Mouse (Mus musculus) forebrain, embryonic 10.5 days (tissue): Measurements from ENCODE around the gene Tfdp1. TPM values are rescaled to one million over a fixed set of nuclear protein-coding genes. Genes with fewer than 3 reads are reported as not detected.

Experiments used
- DNase-seq: peaks from one replicate; pipeline ENCODE4 v3.0.0-alpha.2; 2017; ENCODE audit warnings: low spot score; ENCODE audit errors: extremely low spot score
- H3K27ac ChIP-seq: fragments of 300-500 bp; sonication (generic); 2 replicates; pipeline ENCODE4 v1.5.1; 2016; ENCODE audit warnings: mild to moderate bottlenecking
- H3K27me3 ChIP-seq: fragments of 300-500 bp; sonication (generic); 2 replicates; pipeline ENCODE4 v1.6.1; 2016; ENCODE audit warnings: mild to moderate bottlenecking; ENCODE audit not compliant: poor library complexity, severe bottlenecking
- H3K36me3 ChIP-seq: fragments of 300-500 bp; sonication (generic); replicated peaks from 2 replicates; pipeline ENCODE4 v1.6.1; 2016; ENCODE audit warnings: mild to moderate bottlenecking, moderate library complexity
- H3K4me1 ChIP-seq: fragments of 300-500 bp; sonication (generic); 2 replicates; pipeline ENCODE4 v1.6.1; 2016
- H3K4me3 ChIP-seq: fragments of 300-500 bp; sonication (generic); 2 replicates; pipeline ENCODE4 v1.5.1; 2016; ENCODE audit warnings: mild to moderate bottlenecking, moderate library complexity
- H3K9me3 ChIP-seq: fragments of 300-500 bp; sonication (generic); 2 replicates; pipeline ENCODE4 v1.6.1; 2016; ENCODE audit warnings: mild to moderate bottlenecking, moderate library complexity
- WGBS: fragments of 180-500 bp; shearing (Covaris S2); methylation state at CpG from one replicate; pipeline ENCODE4 v1.1.7; 2016; 5-methylcytosine and 5-hydroxymethylcytosine counted together
- polyA plus RNA-seq: library from polyadenylated mRNA; unstranded; fragments of >200 nt; fragmentation: Nextera tagmentation; extraction: Ambion mirVana; gene quantifications from 2 replicates; pipeline ENCODE4 v1.2.1, GENCODE M21; 2016

The Tfdp1 gene
- polyA plus RNA-seq = 208 and 215 TPM in 2 replicates

GRCm38 (mm10) chr8:13338255-13338860 is at the start of gene Tfdp1:
TSS of gene Tfdp1 (plus strand) at chr8:13338751.
- H3K4me3 ChIP-seq = peak within 1 kb of the TSS; percentile 96
- H3K27ac ChIP-seq = peak within 1 kb of the TSS; percentile 97
- H3K36me3 ChIP-seq = peaks cover 32% of the 10 kb centered on the region
- DNase-seq = peak; percentile 84
- peaks cover 27% of the 10 kb centered on the region for H3K4me1 ChIP-seq
- H3K27me3 ChIP-seq = no peaks in the 10 kb centered on the region
- no peaks in the 10 kb centered on the region for H3K9me3 ChIP-seq
- 2% methylated on average over 65 of the region's 72 CpGs for WGBS

DNA sequence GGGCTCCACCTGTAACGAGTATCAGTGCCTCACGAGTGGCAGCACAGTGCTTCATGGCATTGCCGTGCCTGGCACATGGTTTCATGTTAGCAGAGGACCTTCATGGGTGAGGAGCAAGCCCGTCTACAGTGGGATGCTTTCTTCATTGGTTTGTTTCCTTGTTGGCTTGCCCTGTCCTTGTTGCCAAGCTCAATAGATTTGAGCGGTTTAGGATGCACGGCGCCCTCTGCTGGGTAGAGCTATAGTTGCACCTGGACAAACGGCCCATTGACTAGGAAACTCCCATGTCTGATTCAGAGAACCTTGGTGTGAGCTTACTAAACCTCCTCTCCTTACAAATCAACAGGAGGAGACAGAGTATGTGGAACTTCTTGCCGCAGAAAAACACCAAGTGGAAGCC is 46.2 kb upstream of the Tfdp1 start:
- Histone ChIP-seq H3K4me1 (peaks cover 11% of the 10 kb centered on the region), H3K27me3 (no peaks in the 10 kb centered on the region), H3K9me3 (no peaks in the 10 kb centered on the region), H3K27ac (no peak overlapping the region), H3K36me3 (peaks cover 58% of the 10 kb centered on the region), H3K4me3 (no peak overlapping the region)
- WGBS = 29% methylated on average over 9 of the region's 9 CpGs
- DNase-seq = peak; percentile 77

DNA sequence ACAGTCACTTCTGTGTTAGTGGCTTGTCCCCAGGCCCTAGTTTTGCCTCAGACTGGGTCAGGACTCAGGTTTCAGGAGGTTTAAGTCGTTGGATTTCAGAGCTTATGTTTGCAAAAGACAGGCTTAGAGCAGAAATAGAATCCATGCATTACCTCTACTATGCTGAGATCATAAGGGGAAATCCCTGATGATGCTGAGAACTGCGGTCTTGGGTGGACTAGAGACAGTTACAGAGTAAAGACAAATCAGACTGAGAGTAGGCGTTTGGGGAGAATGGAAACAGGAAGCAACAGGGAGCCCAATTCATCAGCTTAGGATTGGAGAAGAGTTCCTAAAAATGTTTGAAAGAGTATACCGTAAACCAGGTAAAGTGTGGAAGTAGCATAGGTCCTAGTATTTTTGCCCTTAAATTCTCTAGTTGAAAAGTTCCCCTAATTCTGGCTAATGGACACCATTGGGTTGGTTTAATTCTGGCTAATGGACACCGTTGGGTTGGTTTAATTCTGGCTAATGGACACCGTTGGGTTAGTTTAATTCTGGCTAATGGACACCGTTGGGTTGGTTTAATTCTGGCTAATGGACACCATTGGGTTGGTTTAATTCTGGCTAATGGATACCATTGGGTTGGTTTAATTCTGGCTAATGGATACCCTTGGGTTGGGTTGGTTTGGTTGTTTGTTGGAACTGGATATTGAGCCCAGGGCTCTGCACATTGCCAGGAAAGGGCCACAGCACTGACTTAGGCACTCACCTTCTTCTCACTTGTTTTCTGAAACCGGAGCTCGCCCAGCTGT is 44.7 kb upstream of the Tfdp1 start:
- no peak for DNase-seq
- peaks cover 71% of the 10 kb centered on the region for H3K36me3 ChIP-seq
- H3K27me3 ChIP-seq = no peaks in the 10 kb centered on the region
- peaks cover 5% of the 10 kb centered on the region for H3K4me1 ChIP-seq
- WGBS = 93% methylated on average over 9 of the region's 9 CpGs
- no peak overlapping the region for H3K27ac ChIP-seq
- no peak overlapping the region for H3K4me3 ChIP-seq
- no peaks in the 10 kb centered on the region for H3K9me3 ChIP-seq

- Histone ChIP-seq H3K9me3 (peaks cover 8% of the 10 kb centered on the region; the same call in 1 of the 2 replicates), H3K27me3 (no peaks in the 10 kb centered on the region), H3K4me3 (no peak overlapping the region), H3K36me3 (peaks cover 84% of the 10 kb centered on the region), H3K4me1 (no peaks in the 10 kb centered on the region), H3K27ac (no peak overlapping the region)
- WGBS = 94% methylated on average over 8 of the region's 8 CpGs
- no peak for DNase-seq
Observed at GRCm38 (mm10) chr8:13299571-13299970, 39.0 kb upstream of the Tfdp1 start.

DNA sequence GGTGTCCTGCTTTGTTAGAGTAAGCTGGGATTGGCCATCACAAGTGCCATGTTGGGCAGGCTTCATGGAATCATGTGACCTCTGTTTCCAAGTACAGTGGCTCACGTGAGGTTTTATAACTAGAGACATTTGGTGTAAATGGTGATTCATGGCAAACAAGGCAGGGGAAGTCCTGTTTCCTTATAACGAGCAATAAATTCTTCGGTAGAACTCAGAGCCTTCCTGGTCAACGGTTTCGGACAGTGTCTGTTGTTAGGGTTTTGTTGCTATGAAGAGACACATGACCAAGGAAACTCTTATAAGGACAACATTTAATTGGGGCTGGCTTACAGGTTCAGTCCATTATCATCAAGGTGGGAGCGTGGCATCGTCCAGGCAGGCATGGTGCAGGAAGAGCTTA is 37.5 kb upstream of the Tfdp1 start:
- Histone ChIP-seq H3K36me3 (peaks cover 83% of the 10 kb centered on the region), H3K27me3 (no peaks in the 10 kb centered on the region), H3K4me3 (no peak overlapping the region), H3K9me3 (peaks cover 8% of the 10 kb centered on the region; the same call in 1 of the 2 replicates), H3K27ac (no peak overlapping the region), H3K4me1 (no peaks in the 10 kb centered on the region)
- WGBS = 95% methylated on average over 7 of the region's 7 CpGs
- DNase-seq = no peak

DNA sequence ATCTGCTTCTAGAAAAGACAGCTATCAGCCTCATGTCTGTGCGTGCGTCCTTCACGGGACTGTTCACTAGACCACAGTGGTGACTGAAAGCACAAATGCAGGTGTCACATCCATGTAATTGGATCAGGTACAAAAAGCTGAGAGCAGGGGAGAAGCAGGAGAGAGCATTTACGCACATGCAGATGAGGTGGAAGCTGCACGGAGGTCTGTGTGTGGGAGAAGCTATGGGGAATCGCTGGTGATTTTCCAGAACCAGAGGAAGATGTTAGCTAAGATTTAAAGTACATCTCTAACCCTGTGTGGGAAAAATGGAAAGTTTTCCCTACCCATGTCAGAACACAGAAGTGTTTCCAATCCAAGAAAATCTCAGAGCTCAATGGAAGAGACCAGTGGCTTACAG is 33.1 kb upstream of the Tfdp1 start:
- Histone ChIP-seq H3K27ac (no peak overlapping the region), H3K36me3 (peaks cover 70% of the 10 kb centered on the region), H3K27me3 (no peaks in the 10 kb centered on the region), H3K4me3 (no peak overlapping the region), H3K9me3 (peaks cover under 1% of the 10 kb centered on the region; the same call in 1 of the 2 replicates), H3K4me1 (no peaks in the 10 kb centered on the region)
- WGBS = 94% methylated on average over 6 of the region's 6 CpGs
- no peak for DNase-seq

- no peaks in the 10 kb centered on the region for H3K27me3 ChIP-seq
- WGBS = 97% methylated on average over 4 of the region's 4 CpGs
- H3K36me3 ChIP-seq = peaks cover 70% of the 10 kb centered on the region
- no peaks in the 10 kb centered on the region for H3K4me1 ChIP-seq
- H3K9me3 ChIP-seq = no peaks in the 10 kb centered on the region
- no peak for DNase-seq
- H3K27ac ChIP-seq = no peak overlapping the region
- H3K4me3 ChIP-seq = no peak overlapping the region
Observed at GRCm38 (mm10) chr8:13305884-13306283, 32.7 kb upstream of the Tfdp1 start.

DNA sequence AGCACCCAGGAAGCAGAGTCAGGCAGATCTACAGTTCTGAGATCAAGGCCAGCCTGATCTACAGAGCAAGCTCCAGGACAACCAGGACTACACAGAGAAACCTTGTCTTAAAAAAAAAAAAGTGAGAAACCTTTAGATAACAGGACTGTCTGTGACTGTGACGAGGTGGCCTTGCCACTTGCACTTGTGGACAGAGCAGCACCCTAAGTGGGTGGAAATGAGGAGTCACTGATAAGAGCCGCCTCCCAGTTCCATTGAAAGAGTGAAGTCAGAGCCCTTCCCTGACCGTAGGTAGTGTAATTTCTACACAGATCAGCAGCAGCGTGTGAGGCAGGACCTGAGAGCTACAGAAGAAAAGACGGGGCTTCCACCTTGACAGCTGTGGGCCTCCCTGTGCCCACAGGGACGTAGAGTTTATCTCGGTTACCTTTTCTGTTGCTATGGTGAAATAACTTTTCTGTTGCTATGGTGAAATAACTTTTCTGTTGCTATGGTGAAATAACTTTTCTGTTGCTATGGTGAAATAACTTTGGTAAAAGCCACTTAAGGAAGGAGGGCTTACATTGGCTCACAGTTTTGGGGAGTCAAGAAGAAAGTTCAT is 32.1 kb upstream of the Tfdp1 start:
- H3K4me3 ChIP-seq = no peak overlapping the region
- no peaks in the 10 kb centered on the region for H3K27me3 ChIP-seq
- H3K4me1 ChIP-seq = no peaks in the 10 kb centered on the region
- no peak for DNase-seq
- H3K27ac ChIP-seq = no peak overlapping the region
- 86% methylated on average over 7 of the region's 7 CpGs for WGBS
- H3K9me3 ChIP-seq = no peaks in the 10 kb centered on the region
- peaks cover 70% of the 10 kb centered on the region for H3K36me3 ChIP-seq

DNA sequence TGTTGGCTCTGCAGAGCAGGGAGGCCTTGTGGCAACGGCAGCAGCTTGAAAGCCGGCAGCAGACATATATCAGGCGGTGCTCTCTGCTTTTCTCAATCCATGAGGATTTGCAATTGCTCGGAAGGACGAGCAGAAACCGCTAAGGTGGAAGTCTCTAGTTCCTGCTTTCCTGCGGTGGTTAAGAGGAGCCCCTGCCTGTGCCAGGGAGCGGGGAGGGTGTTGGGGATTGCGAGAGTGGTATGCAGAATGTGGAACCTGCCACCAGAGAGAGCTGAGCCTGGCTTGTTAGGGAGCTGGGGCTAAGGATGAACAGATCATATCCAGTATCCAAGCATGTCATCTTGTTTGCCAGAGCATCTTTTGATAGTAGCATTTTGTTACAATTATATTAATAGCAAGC is 31.6 kb upstream of the Tfdp1 start:
- H3K4me3 ChIP-seq = no peak overlapping the region
- H3K9me3 ChIP-seq = no peaks in the 10 kb centered on the region
- no peak for DNase-seq
- H3K4me1 ChIP-seq = no peaks in the 10 kb centered on the region
- no peaks in the 10 kb centered on the region for H3K27me3 ChIP-seq
- WGBS = 87% methylated on average over 9 of the region's 9 CpGs
- peaks cover 68% of the 10 kb centered on the region for H3K36me3 ChIP-seq
- no peak overlapping the region for H3K27ac ChIP-seq

GRCm38 (mm10) chr8:13314922-13315321 is 23.6 kb upstream of the Tfdp1 start:
- DNase-seq = no peak
- Histone ChIP-seq H3K4me3 (no peak overlapping the region), H3K4me1 (no peaks in the 10 kb centered on the region), H3K27me3 (no peaks in the 10 kb centered on the region), H3K27ac (no peak overlapping the region), H3K9me3 (no peaks in the 10 kb centered on the region), H3K36me3 (peaks cover 54% of the 10 kb centered on the region)
- 89% methylated on average over 3 of the region's 3 CpGs for WGBS

DNA sequence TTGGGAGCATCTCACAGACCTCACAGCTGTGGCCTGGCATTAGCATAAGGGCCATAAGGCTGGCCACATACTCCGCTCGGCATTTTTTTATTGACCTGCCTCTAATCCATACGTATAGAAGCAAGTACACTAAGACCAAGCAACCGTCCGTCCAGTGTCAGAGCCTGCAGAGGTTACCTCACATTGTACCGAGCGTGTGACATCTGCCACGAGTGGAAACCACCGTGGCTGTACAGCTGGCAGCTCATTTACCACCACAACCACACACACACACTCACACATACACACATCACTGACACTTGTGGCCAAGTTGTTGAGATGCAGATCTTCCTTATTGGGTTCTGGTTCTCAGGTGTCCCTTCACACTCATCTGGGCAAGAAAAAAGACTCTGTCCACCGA is 21.9 kb upstream of the Tfdp1 start:
- no peak overlapping the region for H3K4me3 ChIP-seq
- WGBS = 91% methylated on average over 10 of the region's 10 CpGs
- no peaks in the 10 kb centered on the region for H3K27me3 ChIP-seq
- peaks cover 47% of the 10 kb centered on the region for H3K36me3 ChIP-seq
- H3K9me3 ChIP-seq = no peaks in the 10 kb centered on the region
- no peaks in the 10 kb centered on the region for H3K4me1 ChIP-seq
- no peak overlapping the region for H3K27ac ChIP-seq
- no peak for DNase-seq

GRCm38 (mm10) chr8:13326598-13326997 is 12.0 kb upstream of the Tfdp1 start:
- Histone ChIP-seq H3K27me3 (no peaks in the 10 kb centered on the region), H3K9me3 (no peaks in the 10 kb centered on the region), H3K4me3 (no peak overlapping the region), H3K27ac (no peak overlapping the region), H3K4me1 (peaks cover 12% of the 10 kb centered on the region; the same call in 1 of the 2 replicates), H3K36me3 (0 out of 2 replicates have a peak, but pooled peaks cover 8% of the 10 kb centered on the region)
- 46% methylated on average over 5 of the region's 5 CpGs for WGBS
- DNase-seq = peak; percentile 34

GRCm38 (mm10) chr8:13334671-13335070 is 3.9 kb upstream of the Tfdp1 start:
- no peaks in the 10 kb centered on the region for H3K9me3 ChIP-seq
- H3K36me3 ChIP-seq = no peaks in the 10 kb centered on the region
- no peak overlapping the region for H3K27ac ChIP-seq
- no peak overlapping the region for H3K4me3 ChIP-seq
- 53% methylated on average over 1 of the region's 1 CpGs for WGBS
- DNase-seq = no peak
- H3K27me3 ChIP-seq = no peaks in the 10 kb centered on the region
- peaks cover 15% of the 10 kb centered on the region for H3K4me1 ChIP-seq
